Mouse (Mus musculus): ENCODE measurements around the gene Sapcd2. TPM values are rescaled to one million over a fixed set of nuclear protein-coding genes. Genes with fewer than 3 reads are reported as not detected.
A peak's percentile ranks its signal among the peaks of the same experiment; 100 is the strongest.

Gene Sapcd2
- polyA plus RNA-seq, 1 experiment = 25.8 TPM

DNA sequence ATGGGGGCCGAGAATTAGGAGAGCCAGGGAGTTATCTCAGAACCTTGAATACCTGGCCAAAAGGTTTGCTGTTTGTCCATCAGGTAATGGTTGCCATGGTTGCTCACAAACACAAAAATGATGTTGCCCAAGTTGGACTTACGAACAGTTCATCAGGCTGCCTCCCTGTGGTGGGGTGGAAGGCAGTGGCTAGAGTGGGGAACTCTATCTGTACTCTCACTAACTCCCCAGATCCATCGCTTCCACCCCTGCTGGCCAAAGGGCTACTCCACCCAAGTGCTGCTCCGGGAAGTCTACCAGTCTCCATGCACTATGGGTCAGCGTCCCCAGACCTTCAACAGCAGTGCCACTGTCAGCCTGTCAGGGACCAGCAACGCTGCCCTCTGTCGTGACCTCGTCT is 26.9 kb downstream of the Sapcd2 start, which contains the start of gene Npdc1:
TSS of gene Npdc1 (plus strand) at position 301 of the 400 bp plus-strand sequence.
- no peak for TF ChIP-seq CTCF (IDR thresholded peaks at IDR 0.05; ENCODE audit: control insufficient read depth, insufficient read depth, insufficient read length)
- TF ChIP-seq MYOD1 (IDR thresholded peaks at IDR 0.05; ENCODE audit: control insufficient read depth, insufficient read length, low read depth) = no peak
- TF ChIP-seq USF1 (IDR thresholded peaks at IDR 0.05; ENCODE audit: low read depth) = no peak
- no peak for TF ChIP-seq MYOG (IDR thresholded peaks at IDR 0.05; ENCODE audit: control insufficient read depth, extremely low read depth, insufficient read length)
- TF ChIP-seq CEBPB (IDR thresholded peaks at IDR 0.05; ENCODE audit: low read depth) = no peak
- no peak for TF ChIP-seq MAX (IDR thresholded peaks at IDR 0.05)
- TF ChIP-seq FOSL1 (IDR thresholded peaks at IDR 0.05; ENCODE audit: insufficient read depth, low read length, poor library complexity, severe bottlenecking) = no peak
- no peaks in the 10 kb centered on the region for H3K79me3 ChIP-seq (ENCODE audit: low read depth)
- no peak within 1 kb of the TSS for H3K4me3 ChIP-seq (ENCODE audit: insufficient read depth, poor library complexity, severe bottlenecking)
- H3K79me2 ChIP-seq (ENCODE audit: control insufficient read depth, insufficient read depth) = peaks cover 7% of the 10 kb centered on the region
- H3K36me3 ChIP-seq (ENCODE audit: control insufficient read depth, insufficient read depth) = no peaks in the 10 kb centered on the region
- peaks cover 56% of the 10 kb centered on the region for H3K27me3 ChIP-seq (ENCODE audit: control insufficient read depth, insufficient read depth, insufficient read length)
- no peak within 1 kb of the TSS for H3ac ChIP-seq (ENCODE audit: control insufficient read depth, insufficient read length, low read depth)

DNA sequence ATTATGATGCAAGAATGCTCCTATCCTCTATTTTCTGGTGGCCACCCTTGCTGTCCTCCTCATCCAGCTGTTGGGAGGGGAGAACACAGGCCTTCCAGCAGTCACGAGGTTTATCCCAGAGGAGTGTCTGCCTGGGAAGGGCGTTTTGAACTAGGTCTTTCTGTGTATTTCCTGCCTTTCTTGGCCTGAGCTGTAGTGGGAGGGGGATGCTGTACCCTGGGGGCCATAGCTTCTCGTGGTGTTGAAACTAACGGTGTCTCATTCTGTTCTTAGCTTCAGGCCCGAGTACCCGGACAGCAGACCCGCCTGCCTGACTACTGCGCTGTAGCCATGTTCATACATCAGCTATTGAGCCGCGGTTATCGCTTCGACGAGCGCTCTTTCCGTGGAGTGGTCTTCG is 28.2 kb downstream of the Sapcd2 start:
- Histone ChIP-seq H3K27me3 (ENCODE audit: control insufficient read depth, insufficient read depth, insufficient read length) (peaks cover 49% of the 10 kb centered on the region), H3K4me3 (ENCODE audit: insufficient read depth, poor library complexity, severe bottlenecking) (no peak overlapping the region), H3K79me3 (ENCODE audit: low read depth) (no peaks in the 10 kb centered on the region), H3K36me3 (ENCODE audit: control insufficient read depth, insufficient read depth) (no peaks in the 10 kb centered on the region), H3K79me2 (ENCODE audit: control insufficient read depth, insufficient read depth) (peaks cover 14% of the 10 kb centered on the region), H3ac (ENCODE audit: control insufficient read depth, insufficient read length, low read depth) (no peak overlapping the region)
- TF ChIP-seq MAX (IDR thresholded peaks at IDR 0.05) (no peak), CEBPB (IDR thresholded peaks at IDR 0.05; ENCODE audit: low read depth) (no peak), CTCF (IDR thresholded peaks at IDR 0.05; ENCODE audit: control insufficient read depth, insufficient read depth, insufficient read length) (no peak), USF1 (IDR thresholded peaks at IDR 0.05; ENCODE audit: low read depth) (no peak), FOSL1 (IDR thresholded peaks at IDR 0.05; ENCODE audit: insufficient read depth, low read length, poor library complexity, severe bottlenecking) (no peak), MYOG (IDR thresholded peaks at IDR 0.05; ENCODE audit: control insufficient read depth, extremely low read depth, insufficient read length) (no peak), MYOD1 (IDR thresholded peaks at IDR 0.05; ENCODE audit: control insufficient read depth, insufficient read length, low read depth) (no peak)

DNA sequence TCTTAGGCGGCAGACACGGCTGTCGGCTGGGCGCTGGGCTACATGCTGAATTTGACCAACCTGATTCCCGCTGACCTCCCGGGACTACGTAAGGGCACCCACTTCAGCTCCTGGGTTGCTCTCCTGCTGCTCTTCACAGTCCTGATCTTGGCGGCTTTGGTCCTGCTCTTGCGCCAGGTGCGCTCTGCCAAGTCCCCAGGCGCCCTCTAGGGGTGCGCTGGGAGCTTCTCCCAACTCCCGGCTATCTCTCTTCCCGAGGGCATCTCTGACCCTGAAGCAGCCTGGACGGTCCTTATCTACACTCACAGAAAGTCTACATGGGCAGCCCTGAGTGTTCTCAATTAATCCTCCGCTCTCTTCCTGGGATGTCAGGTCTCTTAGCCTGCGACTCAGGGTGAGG is 28.6 kb downstream of the Sapcd2 start:
- H3K79me3 ChIP-seq (ENCODE audit: low read depth) = no peaks in the 10 kb centered on the region
- TF ChIP-seq CEBPB (IDR thresholded peaks at IDR 0.05; ENCODE audit: low read depth) = no peak
- no peak for TF ChIP-seq MYOG (IDR thresholded peaks at IDR 0.05; ENCODE audit: control insufficient read depth, extremely low read depth, insufficient read length)
- no peak for TF ChIP-seq MYOD1 (IDR thresholded peaks at IDR 0.05; ENCODE audit: control insufficient read depth, insufficient read length, low read depth)
- no peak for TF ChIP-seq MAX (IDR thresholded peaks at IDR 0.05)
- TF ChIP-seq FOSL1 (IDR thresholded peaks at IDR 0.05; ENCODE audit: insufficient read depth, low read length, poor library complexity, severe bottlenecking) = no peak
- peak; percentile 71 for TF ChIP-seq CTCF (IDR thresholded peaks at IDR 0.05; ENCODE audit: control insufficient read depth, insufficient read depth, insufficient read length)
- no peak for TF ChIP-seq USF1 (IDR thresholded peaks at IDR 0.05; ENCODE audit: low read depth)
- H3ac ChIP-seq (ENCODE audit: control insufficient read depth, insufficient read length, low read depth) = no peak overlapping the region
- no peak overlapping the region for H3K4me3 ChIP-seq (ENCODE audit: insufficient read depth, poor library complexity, severe bottlenecking)
- H3K36me3 ChIP-seq (ENCODE audit: control insufficient read depth, insufficient read depth) = no peaks in the 10 kb centered on the region
- H3K27me3 ChIP-seq (ENCODE audit: control insufficient read depth, insufficient read depth, insufficient read length) = peaks cover 44% of the 10 kb centered on the region
- H3K79me2 ChIP-seq (ENCODE audit: control insufficient read depth, insufficient read depth) = peaks cover 14% of the 10 kb centered on the region

DNA sequence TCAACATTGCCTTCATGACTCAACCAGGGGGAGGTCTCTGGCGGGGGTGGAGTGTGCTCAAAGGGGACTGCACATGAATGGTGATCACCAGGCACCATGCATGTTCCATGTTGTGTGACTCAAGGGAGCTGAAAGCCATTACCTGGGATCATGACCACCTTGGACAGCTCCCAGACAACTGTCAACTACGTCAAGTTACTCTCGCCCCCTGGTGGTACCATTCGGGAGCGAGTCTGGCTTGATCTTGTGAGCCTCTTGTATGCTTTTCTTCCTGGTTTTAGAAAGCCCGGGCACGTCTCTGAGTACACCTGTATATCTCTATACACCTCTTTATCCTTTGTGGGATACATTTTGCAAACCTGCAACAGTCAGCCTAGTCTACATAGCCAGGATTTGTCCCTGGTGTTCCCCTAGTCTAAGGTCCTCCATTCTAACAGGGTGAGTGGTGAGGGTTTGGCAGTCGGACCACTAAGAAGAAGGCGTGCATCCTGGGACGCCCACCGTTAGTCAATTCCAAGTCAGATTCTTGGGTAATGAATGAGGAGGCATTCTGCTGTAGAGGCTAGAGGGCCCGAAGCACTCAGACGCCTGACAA is 30.4 kb downstream of the Sapcd2 start:
- Histone ChIP-seq H3K79me3 (ENCODE audit: low read depth) (no peaks in the 10 kb centered on the region), H3K27me3 (ENCODE audit: control insufficient read depth, insufficient read depth, insufficient read length) (peaks cover 27% of the 10 kb centered on the region), H3K36me3 (ENCODE audit: control insufficient read depth, insufficient read depth) (no peaks in the 10 kb centered on the region), H3K4me3 (ENCODE audit: insufficient read depth, poor library complexity, severe bottlenecking) (peak overlapping the region; percentile 41), H3ac (ENCODE audit: control insufficient read depth, insufficient read length, low read depth) (no peak overlapping the region), H3K79me2 (ENCODE audit: control insufficient read depth, insufficient read depth) (peaks cover 14% of the 10 kb centered on the region)
- TF ChIP-seq CTCF (IDR thresholded peaks at IDR 0.05; ENCODE audit: control insufficient read depth, insufficient read depth, insufficient read length) (peak; percentile 50), MYOD1 (IDR thresholded peaks at IDR 0.05; ENCODE audit: control insufficient read depth, insufficient read length, low read depth) (no peak), MAX (IDR thresholded peaks at IDR 0.05) (peak; percentile 42)

DNA sequence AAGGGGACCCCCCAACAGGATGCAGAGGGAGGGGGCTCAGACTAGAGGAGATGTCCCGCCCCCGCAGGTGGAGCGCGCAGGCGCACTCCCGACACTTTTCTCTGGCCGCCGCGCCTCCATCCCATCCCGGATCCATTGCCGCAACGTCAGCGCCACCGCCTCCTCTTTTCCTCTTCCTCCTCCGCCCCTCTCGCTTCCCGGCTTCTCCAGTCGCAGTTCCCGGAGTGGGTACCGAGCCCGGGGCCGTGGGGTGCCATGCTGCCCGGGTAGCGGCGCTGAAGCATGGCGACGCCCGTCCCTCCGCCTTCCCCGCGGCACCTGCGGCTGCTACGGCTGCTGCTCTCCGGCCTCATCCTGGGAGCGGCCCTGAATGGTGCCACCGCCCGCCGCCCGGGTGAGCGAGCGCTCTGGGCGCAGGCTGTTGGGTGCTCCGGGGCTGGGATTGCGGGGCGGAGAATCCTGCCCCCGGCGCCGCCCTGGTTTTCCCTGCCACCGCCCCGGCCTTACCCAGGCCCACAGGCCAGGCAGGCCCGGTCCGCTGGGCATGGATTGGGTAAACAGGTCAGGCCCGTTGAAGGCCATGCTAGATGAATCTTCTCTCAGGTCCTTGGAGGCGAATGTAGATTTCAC is 31.0 kb downstream of the Sapcd2 start:
- no peak for TF ChIP-seq FOSL1 (IDR thresholded peaks at IDR 0.05; ENCODE audit: insufficient read depth, low read length, poor library complexity, severe bottlenecking)
- TF ChIP-seq MYOG (IDR thresholded peaks at IDR 0.05; ENCODE audit: control insufficient read depth, extremely low read depth, insufficient read length) = no peak
- TF ChIP-seq CTCF (IDR thresholded peaks at IDR 0.05; ENCODE audit: control insufficient read depth, insufficient read depth, insufficient read length) = no peak
- no peak for TF ChIP-seq MAX (IDR thresholded peaks at IDR 0.05)
- no peak for TF ChIP-seq MYOD1 (IDR thresholded peaks at IDR 0.05; ENCODE audit: control insufficient read depth, insufficient read length, low read depth)
- no peak for TF ChIP-seq USF1 (IDR thresholded peaks at IDR 0.05; ENCODE audit: low read depth)
- no peak for TF ChIP-seq CEBPB (IDR thresholded peaks at IDR 0.05; ENCODE audit: low read depth)
- Histone ChIP-seq H3K79me3 (ENCODE audit: low read depth) (no peaks in the 10 kb centered on the region), H3K79me2 (ENCODE audit: control insufficient read depth, insufficient read depth) (peaks cover 14% of the 10 kb centered on the region), H3K4me3 (ENCODE audit: insufficient read depth, poor library complexity, severe bottlenecking) (peak overlapping the region; percentile 41), H3K27me3 (ENCODE audit: control insufficient read depth, insufficient read depth, insufficient read length) (peaks cover 21% of the 10 kb centered on the region), H3ac (ENCODE audit: control insufficient read depth, insufficient read length, low read depth) (peak overlapping the region; percentile 57), H3K36me3 (ENCODE audit: control insufficient read depth, insufficient read depth) (no peaks in the 10 kb centered on the region)

Measured in C2C12 (cell line).